Mouse (Mus musculus): ENCODE measurements at regions not wholly inside any gene's neighbourhood (a gene's known extent, or its start where the extent isn't known, plus 50 kb on each side); places are given as distances from the start of the nearest gene placed in this dataset.

DNA sequence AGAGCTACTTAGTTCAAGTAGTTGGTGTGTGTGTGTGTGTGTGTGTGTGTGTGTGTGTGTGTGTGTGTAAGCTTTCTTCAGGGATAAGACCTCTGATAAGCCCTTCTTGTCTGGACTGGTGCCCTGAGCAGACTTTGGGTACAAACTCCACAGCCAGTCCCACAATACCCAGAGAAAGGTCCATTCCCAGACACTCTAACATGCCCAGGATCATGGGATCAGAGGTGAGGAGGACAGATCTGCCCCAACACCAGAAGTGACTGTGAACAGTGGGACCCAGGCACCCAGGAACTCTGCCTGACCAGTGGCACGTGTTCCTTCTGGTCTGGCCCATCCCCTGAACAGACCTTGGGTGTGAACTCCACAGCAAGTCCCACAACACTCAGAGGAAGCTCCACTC is 208.9 kb downstream of the Gm11077 start:
- no peak overlapping the region for H3ac ChIP-seq (ENCODE audit: control insufficient read depth, insufficient read length, low read depth)

DNA sequence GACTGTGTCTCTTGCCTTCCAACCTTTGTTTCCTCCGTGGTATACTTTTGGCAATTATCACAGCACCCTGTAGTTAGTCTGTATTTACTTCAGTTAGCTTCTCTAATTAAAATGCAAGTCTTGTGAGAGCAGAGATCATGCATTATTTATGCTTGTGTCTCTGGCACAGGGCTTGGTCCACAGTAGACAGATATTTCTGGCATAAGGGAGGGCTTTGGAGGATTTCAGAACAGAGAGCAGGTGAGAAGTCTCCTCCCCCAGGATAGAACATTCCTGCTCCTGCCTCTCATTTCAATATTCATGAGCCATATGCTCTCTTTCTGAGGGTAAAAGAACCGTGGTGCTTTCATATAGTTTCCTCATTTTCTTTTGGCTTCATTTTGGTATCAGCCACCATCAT is 217.6 kb downstream of the Gm11077 start:
- Histone ChIP-seq H3K4me3 (ENCODE audit: insufficient read depth, poor library complexity, severe bottlenecking) (no peak overlapping the region), H3K27me3 (ENCODE audit: control insufficient read depth, insufficient read depth, insufficient read length) (no peaks in the 10 kb centered on the region), H3ac (ENCODE audit: control insufficient read depth, insufficient read length, low read depth) (no peak overlapping the region), H3K79me2 (ENCODE audit: control insufficient read depth, insufficient read depth) (no peaks in the 10 kb centered on the region), H3K36me3 (ENCODE audit: control insufficient read depth, insufficient read depth) (no peaks in the 10 kb centered on the region), H3K79me3 (ENCODE audit: low read depth) (no peaks in the 10 kb centered on the region)
- no peak for TF ChIP-seq FOSL1 (IDR thresholded peaks at IDR 0.05; ENCODE audit: insufficient read depth, low read length, poor library complexity, severe bottlenecking)
- TF ChIP-seq MYOD1 (IDR thresholded peaks at IDR 0.05; ENCODE audit: control insufficient read depth, insufficient read length, low read depth): no peak
- no peak for TF ChIP-seq CTCF (IDR thresholded peaks at IDR 0.05; ENCODE audit: control insufficient read depth, insufficient read depth, insufficient read length)
- no peak for TF ChIP-seq MAX (IDR thresholded peaks at IDR 0.05)
- TF ChIP-seq MYOG (IDR thresholded peaks at IDR 0.05; ENCODE audit: control insufficient read depth, extremely low read depth, insufficient read length): no peak
- no peak for TF ChIP-seq CEBPB (IDR thresholded peaks at IDR 0.05; ENCODE audit: low read depth)
- no peak for TF ChIP-seq USF1 (IDR thresholded peaks at IDR 0.05; ENCODE audit: low read depth)

More for the DNA sequence above, 208.9 kb downstream of the Gm11077 start:
- no peak for TF ChIP-seq CTCF (IDR thresholded peaks at IDR 0.05; ENCODE audit: control insufficient read depth, insufficient read depth, insufficient read length)
- no peaks in the 10 kb centered on the region for H3K27me3 ChIP-seq (ENCODE audit: control insufficient read depth, insufficient read depth, insufficient read length)
- no peaks in the 10 kb centered on the region for H3K79me2 ChIP-seq (ENCODE audit: control insufficient read depth, insufficient read depth)
- no peak overlapping the region for H3K4me3 ChIP-seq (ENCODE audit: insufficient read depth, poor library complexity, severe bottlenecking)
- H3K79me3 ChIP-seq (ENCODE audit: low read depth): no peaks in the 10 kb centered on the region
- H3K36me3 ChIP-seq (ENCODE audit: control insufficient read depth, insufficient read depth): no peaks in the 10 kb centered on the region

DNA sequence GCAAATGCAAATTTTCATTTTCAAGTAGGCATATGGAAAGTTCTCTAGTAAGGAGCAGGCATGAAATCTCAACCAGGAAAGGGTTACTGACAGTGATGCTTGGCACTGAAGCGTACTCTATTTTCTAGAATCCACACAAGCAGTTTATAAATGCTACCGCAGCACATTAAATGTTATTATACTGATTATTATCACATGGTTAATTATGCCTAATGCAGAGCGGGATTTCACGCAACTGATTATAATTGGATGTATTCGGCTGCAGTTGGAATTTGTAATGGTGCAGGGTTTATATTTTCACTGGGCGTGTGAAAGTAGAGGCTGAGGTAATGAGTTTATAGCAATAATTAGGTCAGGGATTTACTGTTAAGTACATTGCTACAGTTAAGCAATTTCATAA is 221.4 kb downstream of the Gm11077 start:
- Histone ChIP-seq H3K36me3 (ENCODE audit: control insufficient read depth, insufficient read depth) (no peaks in the 10 kb centered on the region), H3K79me3 (ENCODE audit: low read depth) (no peaks in the 10 kb centered on the region), H3ac (ENCODE audit: control insufficient read depth, insufficient read length, low read depth) (no peak overlapping the region), H3K27me3 (ENCODE audit: control insufficient read depth, insufficient read depth, insufficient read length) (no peaks in the 10 kb centered on the region), H3K79me2 (ENCODE audit: control insufficient read depth, insufficient read depth) (no peaks in the 10 kb centered on the region), H3K4me3 (ENCODE audit: insufficient read depth, poor library complexity, severe bottlenecking) (no peak overlapping the region)
- TF ChIP-seq CTCF (IDR thresholded peaks at IDR 0.05; ENCODE audit: control insufficient read depth, insufficient read depth, insufficient read length): no peak
- TF ChIP-seq FOSL1 (IDR thresholded peaks at IDR 0.05; ENCODE audit: insufficient read depth, low read length, poor library complexity, severe bottlenecking): no peak
- no peak for TF ChIP-seq MYOD1 (IDR thresholded peaks at IDR 0.05; ENCODE audit: control insufficient read depth, insufficient read length, low read depth)
- TF ChIP-seq MAX (IDR thresholded peaks at IDR 0.05): no peak
- no peak for TF ChIP-seq MYOG (IDR thresholded peaks at IDR 0.05; ENCODE audit: control insufficient read depth, extremely low read depth, insufficient read length)
- TF ChIP-seq USF1 (IDR thresholded peaks at IDR 0.05; ENCODE audit: low read depth): no peak
- TF ChIP-seq CEBPB (IDR thresholded peaks at IDR 0.05; ENCODE audit: low read depth): no peak

DNA sequence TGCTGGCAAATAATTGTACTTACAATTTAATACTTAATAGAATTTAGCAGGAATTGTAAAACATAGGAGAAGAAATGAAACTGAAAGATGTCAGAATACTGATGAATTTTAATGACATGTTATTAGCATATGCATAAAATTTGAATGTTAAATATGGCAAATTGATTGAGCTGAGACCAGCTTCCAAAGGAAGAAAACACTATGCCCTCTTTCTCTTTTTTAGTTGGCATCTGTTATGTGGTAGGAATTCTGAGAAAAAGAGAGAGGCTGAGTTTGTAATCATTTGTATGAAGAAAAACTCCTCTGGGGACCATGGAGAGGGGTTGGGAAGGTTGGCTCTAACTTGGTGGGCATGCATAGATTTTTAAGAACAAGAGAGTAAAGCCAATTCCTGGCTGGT is 224.2 kb downstream of the Gm11077 start:
- TF ChIP-seq USF1 (IDR thresholded peaks at IDR 0.05; ENCODE audit: low read depth) (no peak), FOSL1 (IDR thresholded peaks at IDR 0.05; ENCODE audit: insufficient read depth, low read length, poor library complexity, severe bottlenecking) (no peak), MAX (IDR thresholded peaks at IDR 0.05) (no peak), CTCF (IDR thresholded peaks at IDR 0.05; ENCODE audit: control insufficient read depth, insufficient read depth, insufficient read length) (no peak), MYOG (IDR thresholded peaks at IDR 0.05; ENCODE audit: control insufficient read depth, extremely low read depth, insufficient read length) (no peak), MYOD1 (IDR thresholded peaks at IDR 0.05; ENCODE audit: control insufficient read depth, insufficient read length, low read depth) (no peak), CEBPB (IDR thresholded peaks at IDR 0.05; ENCODE audit: low read depth) (no peak)
- H3K4me3 ChIP-seq (ENCODE audit: insufficient read depth, poor library complexity, severe bottlenecking): no peak overlapping the region
- no peaks in the 10 kb centered on the region for H3K27me3 ChIP-seq (ENCODE audit: control insufficient read depth, insufficient read depth, insufficient read length)
- no peaks in the 10 kb centered on the region for H3K79me2 ChIP-seq (ENCODE audit: control insufficient read depth, insufficient read depth)
- no peaks in the 10 kb centered on the region for H3K36me3 ChIP-seq (ENCODE audit: control insufficient read depth, insufficient read depth)
- no peaks in the 10 kb centered on the region for H3K79me3 ChIP-seq (ENCODE audit: low read depth)
- no peak overlapping the region for H3ac ChIP-seq (ENCODE audit: control insufficient read depth, insufficient read length, low read depth)

DNA sequence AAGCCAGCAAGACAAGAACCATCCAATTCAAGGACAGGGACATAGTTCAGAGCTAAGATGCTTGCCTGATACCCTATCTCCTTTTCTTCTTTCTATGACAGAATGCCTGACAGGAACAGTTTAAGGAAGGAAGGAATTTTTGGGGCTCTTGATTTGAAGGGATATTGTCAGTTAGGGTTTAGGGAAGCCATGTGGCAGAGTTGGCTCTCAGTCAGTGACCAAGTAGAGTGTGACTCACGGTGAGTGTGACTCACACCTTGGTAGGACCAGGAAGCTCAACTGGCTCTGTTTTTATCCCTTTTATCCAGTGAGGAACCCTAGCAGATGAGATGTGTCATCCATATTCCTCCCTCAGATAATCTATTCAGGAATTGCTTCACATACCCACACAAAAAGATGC is 224.6 kb downstream of the Gm11077 start:
- TF ChIP-seq FOSL1 (IDR thresholded peaks at IDR 0.05; ENCODE audit: insufficient read depth, low read length, poor library complexity, severe bottlenecking): peak; percentile 75
- TF ChIP-seq MAX (IDR thresholded peaks at IDR 0.05): peak; percentile 62
- TF ChIP-seq CTCF (IDR thresholded peaks at IDR 0.05; ENCODE audit: control insufficient read depth, insufficient read depth, insufficient read length): no peak
- TF ChIP-seq USF1 (IDR thresholded peaks at IDR 0.05; ENCODE audit: low read depth): peak; percentile 32
- no peak for TF ChIP-seq MYOG (IDR thresholded peaks at IDR 0.05; ENCODE audit: control insufficient read depth, extremely low read depth, insufficient read length)
- TF ChIP-seq MYOD1 (IDR thresholded peaks at IDR 0.05; ENCODE audit: control insufficient read depth, insufficient read length, low read depth): peak; percentile 41
- TF ChIP-seq CEBPB (IDR thresholded peaks at IDR 0.05; ENCODE audit: low read depth): peak; percentile 39
- Histone ChIP-seq H3K36me3 (ENCODE audit: control insufficient read depth, insufficient read depth) (no peaks in the 10 kb centered on the region), H3K79me3 (ENCODE audit: low read depth) (no peaks in the 10 kb centered on the region), H3ac (ENCODE audit: control insufficient read depth, insufficient read length, low read depth) (no peak overlapping the region), H3K79me2 (ENCODE audit: control insufficient read depth, insufficient read depth) (no peaks in the 10 kb centered on the region), H3K27me3 (ENCODE audit: control insufficient read depth, insufficient read depth, insufficient read length) (no peaks in the 10 kb centered on the region), H3K4me3 (ENCODE audit: insufficient read depth, poor library complexity, severe bottlenecking) (no peak overlapping the region)

DNA sequence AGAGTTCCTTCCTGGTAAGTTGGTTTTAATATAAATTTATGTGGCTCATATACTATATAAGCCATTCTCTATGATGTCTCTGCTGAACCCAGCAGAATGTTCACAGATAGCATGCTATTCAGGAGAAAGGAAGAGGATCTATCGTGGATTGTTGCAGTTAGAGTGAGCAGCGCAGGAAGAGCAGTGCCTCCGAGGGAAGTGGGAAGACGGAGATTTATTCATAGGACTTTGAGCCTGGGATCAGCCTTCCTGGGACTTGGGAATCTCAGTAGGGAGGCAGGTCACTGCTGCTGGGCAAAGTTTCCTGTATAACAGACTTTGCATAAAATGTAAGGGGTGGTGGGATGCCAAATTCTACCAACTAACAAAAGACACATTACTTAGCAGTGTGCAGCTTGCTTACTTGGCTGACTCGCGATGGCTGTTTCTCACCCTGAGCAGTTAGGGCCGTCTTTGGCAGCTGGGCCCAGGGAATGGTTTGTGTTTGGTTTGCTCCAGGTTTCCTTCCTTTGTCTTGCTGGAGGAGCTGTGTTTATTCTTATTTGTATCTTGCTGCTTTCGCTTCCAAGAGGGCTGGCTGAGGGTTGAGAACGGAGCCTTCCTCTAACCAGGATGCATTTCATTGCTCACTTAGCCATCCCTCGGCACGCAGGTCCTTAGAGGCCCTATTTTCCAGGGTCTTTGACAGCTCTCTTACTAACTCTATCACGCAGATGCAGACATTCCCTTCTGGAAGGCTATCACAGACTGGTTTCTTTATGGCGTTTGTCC is 226.9 kb downstream of the Gm11077 start:
- Histone ChIP-seq H3K36me3 (ENCODE audit: control insufficient read depth, insufficient read depth) (no peaks in the 10 kb centered on the region), H3K27me3 (ENCODE audit: control insufficient read depth, insufficient read depth, insufficient read length) (no peaks in the 10 kb centered on the region), H3ac (ENCODE audit: control insufficient read depth, insufficient read length, low read depth) (no peak overlapping the region), H3K4me3 (ENCODE audit: insufficient read depth, poor library complexity, severe bottlenecking) (no peak overlapping the region), H3K79me2 (ENCODE audit: control insufficient read depth, insufficient read depth) (no peaks in the 10 kb centered on the region), H3K79me3 (ENCODE audit: low read depth) (no peaks in the 10 kb centered on the region)
- TF ChIP-seq CTCF (IDR thresholded peaks at IDR 0.05; ENCODE audit: control insufficient read depth, insufficient read depth, insufficient read length) (no peak), MAX (IDR thresholded peaks at IDR 0.05) (no peak), MYOD1 (IDR thresholded peaks at IDR 0.05; ENCODE audit: control insufficient read depth, insufficient read length, low read depth) (no peak), FOSL1 (IDR thresholded peaks at IDR 0.05; ENCODE audit: insufficient read depth, low read length, poor library complexity, severe bottlenecking) (no peak), CEBPB (IDR thresholded peaks at IDR 0.05; ENCODE audit: low read depth) (no peak), USF1 (IDR thresholded peaks at IDR 0.05; ENCODE audit: low read depth) (no peak), MYOG (IDR thresholded peaks at IDR 0.05; ENCODE audit: control insufficient read depth, extremely low read depth, insufficient read length) (no peak)

Data from C2C12 (cell line).